Mouse (Mus musculus): ENCODE data around the gene Pnpo. TPM values are rescaled to one million over a fixed set of nuclear protein-coding genes. Genes with fewer than 3 reads are reported as not detected.

Pnpo gene
- polyA plus RNA-seq, 1 experiment from 2014 or later = 85.7 TPM

DNA sequence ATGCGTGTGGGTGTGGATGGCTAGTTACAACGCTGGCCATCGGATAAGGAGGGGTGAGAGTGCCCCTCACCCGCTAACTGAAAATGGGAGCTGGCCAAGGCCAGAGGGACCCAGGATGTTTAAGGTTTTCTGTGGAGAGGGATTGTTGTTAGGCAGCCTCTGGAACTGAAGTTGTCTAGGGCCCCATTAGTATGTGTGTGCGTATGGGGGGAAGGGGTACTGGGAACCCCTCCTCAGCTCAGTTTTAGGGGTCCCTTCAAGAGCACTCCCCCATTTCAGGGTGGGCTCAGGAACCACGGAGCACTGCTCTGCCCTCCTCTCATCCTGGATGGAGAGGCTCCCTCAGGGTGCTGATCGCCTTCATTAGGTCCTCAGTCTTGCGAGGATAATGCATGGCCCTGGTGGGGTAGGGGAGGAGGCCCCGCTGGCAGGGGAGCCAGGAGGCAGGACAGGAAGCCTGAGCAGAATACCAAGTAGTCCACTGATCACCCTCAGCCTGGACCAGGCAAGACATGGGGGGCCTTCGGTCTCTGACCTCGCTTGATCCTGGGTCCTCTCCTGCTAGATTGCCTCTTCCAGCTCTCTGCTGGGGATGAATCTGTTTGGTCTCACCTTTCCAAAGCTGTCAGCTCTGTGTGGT lies 50.5 kb downstream of the Pnpo start:
- no peaks in the 10 kb centered on the region for H3K27me3 ChIP-seq (replicated peaks)
- WGBS = 64% methylated on average over 11 of the region's 11 CpGs
- ATAC-seq (ENCODE audit: insufficient read depth, low FRiP score, low read depth) = no peak
- H3K4me3 ChIP-seq (replicated peaks) = no peak overlapping the region
- H3K4me1 ChIP-seq = no peaks in the 10 kb centered on the region
- no peak overlapping the region for H3K4me2 ChIP-seq
- H3K27ac ChIP-seq = no peak overlapping the region
- H3K36me3 ChIP-seq = no peaks in the 10 kb centered on the region
- no peaks in the 10 kb centered on the region for H3K9me3 ChIP-seq
- H3K9ac ChIP-seq = no peak overlapping the region

- no peak overlapping the region for H3K27ac ChIP-seq
- ATAC-seq (ENCODE audit: insufficient read depth, low FRiP score, low read depth) = no peak
- no peak overlapping the region for H3K4me3 ChIP-seq (replicated peaks)
- H3K36me3 ChIP-seq = no peaks in the 10 kb centered on the region
- no peak overlapping the region for H3K4me2 ChIP-seq
- no peaks in the 10 kb centered on the region for H3K9me3 ChIP-seq
- H3K4me1 ChIP-seq = no peaks in the 10 kb centered on the region
- WGBS = 32% methylated on average over 14 of the region's 14 CpGs
- H3K27me3 ChIP-seq (replicated peaks) = no peaks in the 10 kb centered on the region
- no peak overlapping the region for H3K9ac ChIP-seq
Observed at GRCm38 (mm10) chr11:96891784-96892527, 51.8 kb downstream of the Pnpo start.

Other genes with a start within 250 kb of the Pnpo start
- 16.5 and 17.4 TPM in 2 replicates for gene Snx11, start 166.4 kb downstream of the Pnpo start, polyA plus RNA-seq (2015; fragmentation: Nextera tagmentation; extraction: Ambion mirVana)
- 99.1 and 99.2 TPM in 2 replicates for gene Cbx1, start 154.9 kb downstream of the Pnpo start, polyA plus RNA-seq (2015; fragmentation: Nextera tagmentation; extraction: Ambion mirVana)
- gene Nfe2l1, start 114.0 kb downstream of the Pnpo start, polyA plus RNA-seq (2015; fragmentation: Nextera tagmentation; extraction: Ambion mirVana) = 52.6 and 54.1 TPM in 2 replicates
- gene Copz2, start 94.1 kb downstream of the Pnpo start, polyA plus RNA-seq (2015; fragmentation: Nextera tagmentation; extraction: Ambion mirVana) = 124 and 125 TPM in 2 replicates
- 67.2 and 76.5 TPM in 2 replicates for gene Cdk5rap3, start 27.5 kb downstream of the Pnpo start, polyA plus RNA-seq (2015; fragmentation: Nextera tagmentation; extraction: Ambion mirVana)
- gene Prr15l, start 15.9 kb downstream of the Pnpo start, polyA plus RNA-seq (2015; fragmentation: Nextera tagmentation; extraction: Ambion mirVana) = 55.2 and 65.6 TPM in 2 replicates
- 12.7 and 13.5 TPM in 2 replicates for gene Sp2, start 39.0 kb upstream of the Pnpo start, polyA plus RNA-seq (2015; fragmentation: Nextera tagmentation; extraction: Ambion mirVana)
- gene Sp6, start 69.4 kb upstream of the Pnpo start, polyA plus RNA-seq (2015; fragmentation: Nextera tagmentation; extraction: Ambion mirVana) = 1.4 and 3.7 TPM in 2 replicates
- gene Scrn2, start 86.0 kb upstream of the Pnpo start, polyA plus RNA-seq (2015; fragmentation: Nextera tagmentation; extraction: Ambion mirVana) = 19.7 and 20.1 TPM in 2 replicates
- gene Lrrc46, start 97.4 kb upstream of the Pnpo start, polyA plus RNA-seq (2015; fragmentation: Nextera tagmentation; extraction: Ambion mirVana) = 0.54 and 0.86 TPM in 2 replicates
- 78.8 and 85.1 TPM in 2 replicates for gene Mrpl10, start 97.6 kb upstream of the Pnpo start, polyA plus RNA-seq (2015; fragmentation: Nextera tagmentation; extraction: Ambion mirVana)
- gene Osbpl7, start 106.6 kb upstream of the Pnpo start, polyA plus RNA-seq (2015; fragmentation: Nextera tagmentation; extraction: Ambion mirVana) = 7.8 and 9.5 TPM in 2 replicates
- gene Tbx21, start 171.3 kb upstream of the Pnpo start, polyA plus RNA-seq (2015; fragmentation: Nextera tagmentation; extraction: Ambion mirVana) = 0.24 TPM in 1 of 2 replicates, not detected in the other
- 4.1 and 5.3 TPM in 2 replicates for gene Tbkbp1, start 207.5 kb upstream of the Pnpo start, polyA plus RNA-seq (2015; fragmentation: Nextera tagmentation; extraction: Ambion mirVana)
- gene Kpnb1, start 243.9 kb upstream of the Pnpo start, polyA plus RNA-seq (2015; fragmentation: Nextera tagmentation; extraction: Ambion mirVana) = 47.2 and 50.2 TPM in 2 replicates